ENCODE assay signal across 15 mouse cellular contexts in the genomic region with DNA sequence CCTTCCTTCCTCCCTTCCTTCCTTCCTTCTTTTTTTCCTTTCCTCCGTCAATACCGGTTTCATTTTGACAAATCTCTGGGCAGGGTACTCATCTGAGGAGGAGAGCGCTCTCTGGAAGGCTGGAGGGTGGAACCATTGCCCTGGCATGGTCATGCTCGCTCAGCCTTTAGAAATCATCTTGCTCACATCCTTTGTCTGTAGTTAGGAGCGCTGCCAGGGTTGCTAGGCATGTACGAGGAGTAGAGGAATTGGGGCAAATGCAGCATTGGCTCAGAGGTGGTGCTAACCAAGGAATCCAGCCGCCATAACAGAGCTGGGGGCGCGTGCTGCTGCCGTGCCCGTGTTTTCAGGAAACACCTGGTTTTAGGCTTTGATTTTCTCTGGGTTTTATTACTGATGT. TPM values are rescaled to one million over a fixed set of nuclear protein-coding genes. Genes with fewer than 3 reads are reported as not detected.
DNase-seq lines count a peak whose midpoint lies in the region; ATAC-seq lines count a peak whose summit lies in the region.
"Had no signal": no experiment of that assay in that cellular context is flagged by ENCODE, and none has a peak within 500 bp of the region (broad histone marks: within the 10 kb centered on the region; RNA-seq: fewer than 3 reads in every experiment).

No protein-coding gene starts in this region.

- WGBS in midbrain, embryonic 14.5 days = 66% methylated on average over 11 of the region's 11 CpGs
- 78% methylated on average over 11 of the region's 11 CpGs for WGBS in midbrain, embryonic 11.5 days

- peak; percentile 65 for DNase-seq in midbrain, embryonic 14.5 days
- no peak for DNase-seq in midbrain, embryonic 11.5 days (ENCODE audit: low spot score, missing footprints)
- peak; percentile 22 to 37 for DNase-seq in frontal cortex, postnatal 25 days (ENCODE audit: low spot score in 2 of 2)
- peak; percentile 52 to 74 for DNase-seq in layer of hippocampus, postnatal 14 days (ENCODE audit: low spot score in 2 of 2)
- peak; percentile 83 to 87 for DNase-seq in right cerebral cortex, postnatal 10 days (ENCODE audit: low spot score in 2 of 2)
- DNase-seq in liver = no peak
- DNase-seq in heart, adult 9 months (ENCODE audit: low spot score in 2 of 2) = no peak
- DNase-seq in urinary bladder, adult 2 months (ENCODE audit: low spot score) = no peak
- DNase-seq: heart, adult 11 months; kidney, adult 8-10 months had no signal

- no peak for ATAC-seq in midbrain, embryonic 14.5 days (ENCODE audit: low FRiP score, low TSS enrichment)
- ATAC-seq in midbrain, embryonic 11.5 days (ENCODE audit: low FRiP score) = no peak

- H3K27ac ChIP-seq in midbrain, embryonic 14.5 days (replicated peaks; ENCODE audit: low read depth, low read length) = no peak overlapping the region
- H3K27ac ChIP-seq in midbrain, embryonic 11.5 days (ENCODE audit: low read depth, low read length) = no peak overlapping the region
- H3K27ac ChIP-seq: limb, embryonic 12.5 days; lung, embryonic 15.5 days had no signal

- H3K9me3 ChIP-seq in midbrain, embryonic 14.5 days (ENCODE audit: control insufficient read depth, low read length) = no peaks in the 10 kb centered on the region
- no peaks in the 10 kb centered on the region for H3K9me3 ChIP-seq in midbrain, embryonic 11.5 days (ENCODE audit: control insufficient read depth, low read length)
- H3K9me3 ChIP-seq: limb, embryonic 12.5 days; lung, embryonic 15.5 days had no signal

- no peaks in the 10 kb centered on the region for H3K27me3 ChIP-seq in midbrain, embryonic 14.5 days (ENCODE audit: control insufficient read depth, insufficient read depth, low read length)
- H3K27me3 ChIP-seq in midbrain, embryonic 11.5 days (ENCODE audit: control insufficient read depth, insufficient read depth, low read length) = no peaks in the 10 kb centered on the region
- H3K27me3 ChIP-seq: limb, embryonic 12.5 days; lung, embryonic 15.5 days had no signal

- H3K4me2 ChIP-seq in midbrain, embryonic 14.5 days (ENCODE audit: low read length) = no peak overlapping the region
- H3K4me2 ChIP-seq in midbrain, embryonic 11.5 days = no peak overlapping the region
- H3K4me2 ChIP-seq: limb, embryonic 12.5 days; lung, embryonic 15.5 days had no signal

- H3K4me3 ChIP-seq in midbrain, embryonic 14.5 days (replicated peaks; ENCODE audit: low read depth, low read length) = no peak overlapping the region
- no peak overlapping the region for H3K4me3 ChIP-seq in midbrain, embryonic 11.5 days (ENCODE audit: low read depth, low read length)
- H3K4me3 ChIP-seq: erythroblast, embryonic 14.5 days; limb, embryonic 12.5 days; lung, embryonic 15.5 days had no signal

- no peaks in the 10 kb centered on the region for H3K4me1 ChIP-seq in midbrain, embryonic 14.5 days (ENCODE audit: control insufficient read depth, insufficient read depth, low read length)
- H3K4me1 ChIP-seq in midbrain, embryonic 11.5 days (ENCODE audit: control insufficient read depth, insufficient read depth, low read length) = no peaks in the 10 kb centered on the region
- H3K4me1 ChIP-seq: limb, embryonic 12.5 days; lung, embryonic 15.5 days had no signal

- H3K36me3 ChIP-seq in midbrain, embryonic 14.5 days (ENCODE audit: control insufficient read depth, insufficient read depth, low read length) = no peaks in the 10 kb centered on the region
- no peaks in the 10 kb centered on the region for H3K36me3 ChIP-seq in midbrain, embryonic 11.5 days (ENCODE audit: control insufficient read depth, insufficient read depth, low read length)
- H3K36me3 ChIP-seq: limb, embryonic 12.5 days; lung, embryonic 15.5 days had no signal

- no peak overlapping the region for H3K9ac ChIP-seq in midbrain, embryonic 14.5 days (replicated peaks; ENCODE audit: low read length)
- H3K9ac ChIP-seq in midbrain, embryonic 11.5 days (ENCODE audit: low read length) = no peak overlapping the region
- H3K9ac ChIP-seq: limb, embryonic 12.5 days; lung, embryonic 15.5 days had no signal

RNA-seq across cellular contexts. Expression of gene Lhpp, which starts 20.9 kb away (rescaled TPM):
- 35.9 and 41.1 TPM in 2 replicates for polyA plus RNA-seq in midbrain, embryonic 14.5 days (2014; fragmentation: Nextera tagmentation; extraction: Ambion mirVana)
- 18.3 and 20.8 TPM in 2 replicates for polyA plus RNA-seq in midbrain, embryonic 11.5 days (2014; fragmentation: Nextera tagmentation; extraction: Ambion mirVana)
- 10 to 100 TPM; 30.5 to 31.2 TPM for total RNA-seq in layer of hippocampus, postnatal 14 days (2021)
- polyA plus RNA-seq in urinary bladder, adult 2 months (2012; rRNA removed) = 21.0 and 23.7 TPM in 2 replicates

RNA-seq across cellular contexts. Expression of gene Nkx1-2, which starts 31.9 kb away (rescaled TPM):
- 0.74 and 0.82 TPM in 2 replicates for polyA plus RNA-seq in midbrain, embryonic 14.5 days (2014; fragmentation: Nextera tagmentation; extraction: Ambion mirVana)
- 4.4 and 4.5 TPM in 2 replicates for polyA plus RNA-seq in midbrain, embryonic 11.5 days (2014; fragmentation: Nextera tagmentation; extraction: Ambion mirVana)
- total RNA-seq in layer of hippocampus, postnatal 14 days (2021) = not detected
- not detected in 2 replicates for polyA plus RNA-seq in urinary bladder, adult 2 months (2012; rRNA removed)
- total RNA-seq: heart, postnatal 25 days had no signal
- polyA plus RNA-seq: erythroblast, embryonic 14.5 days; limb, embryonic 12.5 days; lung, embryonic 15.5 days; stomach, embryonic 16.5 days had no signal

RNA-seq across cellular contexts. Expression of gene Oat, which starts 55.1 kb away (rescaled TPM):
- 75.5 and 88.2 TPM in 2 replicates for polyA plus RNA-seq in midbrain, embryonic 14.5 days (2014; fragmentation: Nextera tagmentation; extraction: Ambion mirVana)
- polyA plus RNA-seq in midbrain, embryonic 11.5 days (2014; fragmentation: Nextera tagmentation; extraction: Ambion mirVana) = 145 and 152 TPM in 2 replicates
- total RNA-seq in layer of hippocampus, postnatal 14 days (2021) = 10 to 100 TPM; 67.5 to 72.9 TPM
- polyA plus RNA-seq in urinary bladder, adult 2 months (2012; rRNA removed) = 192 and 193 TPM in 2 replicates

Comparison
In these comparisons a context has a peak if more than half of its experiments do, and no peak if none do; other contexts are left out.
1. DNase-seq: peak in midbrain, embryonic 14.5 days (single experiment), frontal cortex, postnatal 25 days (2 of 2), layer of hippocampus, postnatal 14 days (2 of 2) and right cerebral cortex, postnatal 10 days (2 of 2); none in midbrain, embryonic 11.5 days (single experiment), liver (single experiment), heart, adult 9 months (0 of 2) and urinary bladder, adult 2 months (single experiment).